Mouse (Mus musculus) CD4-positive helper T cell, adult 2 months (primary cell): Measurements from ENCODE around the gene 4930562C15Rik.
"Not testable (repeated sequence)": the region's sequence is repeated elsewhere in the genome, so short reads cannot be mapped to it uniquely, and the experiment has no call there.

Source experiments
- DNase-seq: peaks from one replicate; pipeline ENCODE4 v3.0.0-alpha.2; 2012; ENCODE audit warnings: low read depth, missing footprints, low spot score

The 4930562C15Rik gene

GRCm38 (mm10) chr16:4835191-4835590, at the start of gene 4930562C15Rik:
TSS of gene 4930562C15Rik (plus strand) at chr16:4835416.
- no peak for DNase-seq

- no peak for DNase-seq
These were observed 49.5 kb upstream of the 4930562C15Rik start for GRCm38 (mm10) chr16:4785706-4786105.

DNA sequence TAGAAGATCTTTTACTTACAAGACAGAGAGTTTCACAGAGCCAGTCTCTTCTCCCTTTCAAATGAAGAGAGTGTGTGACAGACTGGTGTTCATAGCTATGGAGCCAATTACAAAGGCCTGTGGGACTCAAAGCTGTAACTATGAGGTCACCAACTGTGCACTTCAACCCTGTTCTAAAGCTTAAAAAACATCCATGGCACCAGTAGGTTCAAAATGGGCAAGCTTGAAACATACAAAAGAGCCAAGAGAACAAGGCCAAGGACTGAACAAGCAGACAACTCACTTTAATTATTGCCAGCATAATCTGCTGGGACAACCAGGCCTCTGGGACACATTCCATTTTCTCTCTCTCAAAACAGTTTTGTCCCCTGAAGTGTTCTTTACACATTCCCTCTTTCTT, 47.0 kb upstream of the 4930562C15Rik start:
- DNase-seq: no peak

DNA sequence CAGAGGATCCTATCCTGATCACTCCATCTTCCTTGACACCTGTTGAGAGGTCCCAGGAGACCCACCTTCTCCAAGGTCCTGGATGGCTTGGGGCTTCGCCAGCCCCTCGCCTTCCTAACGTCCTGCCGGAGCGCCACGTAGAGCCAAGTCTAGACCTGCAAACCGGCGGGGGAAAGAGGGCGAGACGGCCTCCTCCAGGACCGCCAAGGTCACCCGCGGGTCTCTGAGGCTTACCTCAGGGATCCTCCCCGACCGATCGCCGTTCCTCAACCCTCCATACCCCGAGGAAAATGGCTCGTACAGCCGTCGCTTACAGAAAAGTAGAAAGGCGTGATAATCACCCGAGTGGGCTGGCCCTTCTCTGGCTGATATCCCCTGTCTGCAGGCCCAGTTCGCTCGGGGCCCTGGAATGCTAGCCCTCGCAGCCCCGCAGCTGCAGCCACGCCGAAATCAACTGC, 45.9 kb upstream of the 4930562C15Rik start:
- no peak for DNase-seq

GRCm38 (mm10) chr16:4789810-4790559, 45.2 kb upstream of the 4930562C15Rik start, which contains the start of gene Cdip1:
TSS of gene Cdip1 (minus strand) at chr16:4790292.
- peak; percentile 96 for DNase-seq

- peak; percentile 51 for DNase-seq
These were observed 43.9 kb upstream of the 4930562C15Rik start for GRCm38 (mm10) chr16:4791332-4791731.

- DNase-seq: no peak
These were observed 38.6 kb upstream of the 4930562C15Rik start for GRCm38 (mm10) chr16:4796631-4797030.

DNA sequence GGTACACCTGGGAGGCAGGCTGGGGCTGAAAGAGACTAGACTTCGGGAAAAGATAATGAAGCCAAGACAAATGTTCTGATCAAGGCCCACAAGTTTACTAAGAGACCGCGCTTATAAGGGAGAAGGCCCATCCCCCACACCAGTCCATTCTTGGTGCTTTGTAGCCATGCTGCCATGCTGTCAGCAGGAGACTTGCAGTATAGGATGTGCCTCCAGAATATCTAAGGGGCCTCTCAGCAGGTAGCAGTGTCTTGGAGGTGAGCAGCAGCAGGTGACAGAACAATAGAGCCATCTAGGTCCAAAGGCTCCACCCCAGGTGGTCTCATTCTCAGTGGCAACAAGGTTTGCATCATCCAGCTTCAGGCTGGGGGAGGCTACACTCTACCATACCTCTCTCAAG, 16.9 kb upstream of the 4930562C15Rik start:
- DNase-seq: no peak

DNA sequence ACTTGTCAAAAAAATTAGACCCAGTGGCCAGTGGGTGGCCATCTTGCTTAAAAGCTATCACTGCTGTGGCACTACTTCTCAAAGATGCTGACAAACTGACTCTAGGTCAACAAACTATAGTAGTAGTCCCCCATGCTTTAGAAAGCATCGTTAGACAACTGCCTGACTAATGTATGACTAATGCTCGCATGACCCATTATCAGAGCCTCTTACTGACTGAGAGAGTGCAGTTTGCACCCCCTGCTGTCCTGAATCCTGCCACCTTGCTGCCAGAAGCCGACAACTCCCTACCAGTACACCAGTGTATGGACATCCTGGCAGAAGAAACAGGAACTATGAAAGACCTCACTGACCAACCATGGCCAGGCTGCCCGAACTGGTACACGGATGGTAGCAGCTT, 10.8 kb upstream of the 4930562C15Rik start:
- not testable (repeated sequence) for DNase-seq

- DNase-seq: no peak
These were observed 7.6 kb upstream of the 4930562C15Rik start for GRCm38 (mm10) chr16:4827639-4828038.

- no peak for DNase-seq
These were observed 5.8 kb upstream of the 4930562C15Rik start for GRCm38 (mm10) chr16:4829271-4829900.

GRCm38 (mm10) chr16:4831650-4832419, 3.4 kb upstream of the 4930562C15Rik start:
- DNase-seq: no peak

- no peak for DNase-seq
These were observed 1.4 kb upstream of the 4930562C15Rik start for GRCm38 (mm10) chr16:4833858-4834257.

DNA sequence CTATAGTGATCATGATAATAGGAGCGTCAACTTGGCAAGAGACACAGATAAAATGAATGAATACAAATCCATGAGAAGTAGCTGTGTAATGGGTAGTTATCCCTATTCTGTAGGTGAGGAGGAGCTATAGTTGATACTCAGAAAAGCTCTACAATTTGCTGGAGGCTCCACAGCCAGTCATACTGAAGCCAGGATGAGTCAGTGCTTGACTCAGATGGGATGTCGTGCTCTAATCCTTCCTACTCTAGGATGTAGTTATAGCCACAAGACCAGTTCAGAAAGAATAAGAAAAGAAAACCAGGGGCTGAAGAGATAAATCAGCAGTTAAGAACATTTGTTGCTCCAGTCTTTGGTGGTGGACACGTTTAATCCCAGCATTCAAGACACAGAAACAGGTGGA, 2.4 kb downstream of the 4930562C15Rik start:
- DNase-seq: no peak

GRCm38 (mm10) chr16:4839552-4839951, 4.3 kb downstream of the 4930562C15Rik start:
- no peak for DNase-seq

DNA sequence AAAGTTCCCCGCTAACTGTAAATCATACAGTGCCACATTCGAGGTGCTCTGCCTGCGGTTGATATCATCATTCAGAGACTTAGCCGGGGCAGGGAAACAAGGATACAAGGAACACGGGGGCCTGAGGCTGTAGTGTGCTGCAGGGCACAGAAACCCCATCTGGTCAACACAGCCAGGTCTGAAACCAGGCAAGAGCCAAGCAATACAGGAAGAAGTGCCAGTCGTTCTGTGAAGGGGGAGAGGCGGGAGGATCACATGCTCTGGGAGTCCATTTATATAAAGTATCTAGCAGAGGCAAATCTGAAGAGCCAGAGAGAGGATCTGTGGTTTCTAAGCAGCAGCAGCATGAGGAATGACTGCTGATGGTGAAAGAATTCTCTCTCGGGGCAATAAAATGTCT, 5.0 kb downstream of the 4930562C15Rik start:
- DNase-seq: no peak

DNA sequence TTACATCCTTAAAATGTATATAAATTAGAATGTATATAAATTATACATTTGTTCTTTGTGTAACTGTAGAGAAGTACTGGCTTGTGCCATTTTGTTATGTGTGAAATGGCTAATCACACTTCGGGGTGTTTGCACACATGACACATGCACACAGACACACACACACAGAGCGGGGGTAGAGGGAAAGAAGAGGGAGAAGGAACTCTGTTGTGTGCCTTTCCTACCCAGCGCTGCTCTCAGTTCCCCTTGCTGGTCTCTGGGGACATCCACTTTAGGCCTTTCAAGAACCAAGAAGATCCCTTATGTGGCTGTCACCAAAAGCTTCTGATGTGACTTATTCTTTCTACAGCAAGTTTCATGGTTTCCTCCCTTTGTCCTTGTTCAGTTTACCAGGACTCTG, 11.8 kb downstream of the 4930562C15Rik start:
- DNase-seq: no peak

DNA sequence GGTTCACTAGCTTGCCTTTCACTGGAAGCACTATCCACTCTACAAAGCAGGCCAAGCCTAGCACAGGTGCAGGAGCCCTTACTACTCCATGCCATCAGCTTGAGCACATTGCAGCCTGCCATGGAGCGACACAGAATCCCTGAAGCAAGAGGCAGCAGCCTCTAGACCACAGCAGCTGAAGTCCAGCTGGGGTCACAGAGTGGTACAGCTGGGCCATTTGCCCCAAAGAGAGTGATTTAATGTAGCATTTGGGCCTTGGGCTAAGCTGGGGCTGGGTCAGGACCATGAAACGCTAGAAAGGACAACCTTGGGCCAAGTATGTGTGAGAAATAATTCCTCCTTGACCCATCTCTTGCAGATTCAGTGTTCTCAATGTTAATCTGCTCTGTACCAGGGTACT, 12.9 kb downstream of the 4930562C15Rik start:
- no peak for DNase-seq

DNA sequence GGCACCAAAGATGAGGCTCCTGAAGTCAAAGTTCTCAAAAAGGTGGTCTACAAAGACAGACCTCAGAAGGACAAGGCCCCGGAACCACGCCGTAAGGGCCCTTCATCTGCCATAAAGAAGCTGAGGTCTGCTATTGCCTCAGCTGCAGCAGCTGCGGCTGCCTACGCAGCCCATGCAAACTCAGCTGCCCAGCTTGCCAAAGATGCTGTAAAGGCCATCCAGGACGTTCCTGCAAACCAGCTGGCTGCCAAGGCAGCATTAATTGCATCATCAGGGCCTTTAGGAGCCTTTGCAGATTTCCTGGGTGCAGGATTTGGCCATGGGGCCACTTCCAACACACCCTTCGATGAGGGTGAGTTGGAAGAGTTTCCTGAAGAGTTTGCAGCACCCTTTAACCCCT, 15.1 kb downstream of the 4930562C15Rik start:
- DNase-seq: no peak

DNA sequence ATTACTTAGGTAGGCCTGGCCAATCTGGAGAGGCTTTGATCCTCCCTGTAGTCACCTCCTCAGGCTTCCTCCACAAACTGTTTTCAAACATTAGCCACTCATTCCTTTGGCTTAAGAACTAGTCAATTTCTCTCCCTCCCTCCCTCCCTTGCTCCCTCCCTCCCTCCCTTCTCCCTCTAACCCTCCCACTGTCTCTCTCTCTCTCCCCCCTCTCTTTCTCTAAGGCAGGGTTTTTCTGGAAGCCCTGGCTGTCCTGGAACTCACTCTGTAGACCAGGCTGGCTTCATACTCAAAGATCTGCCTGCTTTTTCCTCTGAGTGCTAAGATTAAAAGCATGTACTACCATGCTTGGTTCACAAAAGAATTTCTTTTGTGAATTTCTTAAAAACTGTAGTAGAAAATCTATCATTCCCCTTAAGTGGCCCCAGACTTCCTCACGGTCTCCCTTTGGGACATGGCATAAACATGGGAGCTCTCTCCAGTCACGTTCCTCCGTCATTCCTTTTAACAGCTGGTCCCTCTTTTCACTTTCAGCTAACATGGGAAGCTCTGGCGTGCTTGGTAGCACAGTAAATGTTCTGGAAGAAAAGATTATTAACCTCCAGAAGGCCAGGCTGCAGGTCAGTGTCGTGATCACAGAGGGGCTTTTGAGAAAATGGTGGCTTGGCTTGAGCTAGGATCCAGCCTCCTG, 15.9 kb downstream of the 4930562C15Rik start:
- no peak for DNase-seq

GRCm38 (mm10) chr16:4855046-4855650, 19.9 kb downstream of the 4930562C15Rik start:
- DNase-seq: no peak
